Mouse (Mus musculus): ENCODE data around the gene Ralgapa2.

DNA sequence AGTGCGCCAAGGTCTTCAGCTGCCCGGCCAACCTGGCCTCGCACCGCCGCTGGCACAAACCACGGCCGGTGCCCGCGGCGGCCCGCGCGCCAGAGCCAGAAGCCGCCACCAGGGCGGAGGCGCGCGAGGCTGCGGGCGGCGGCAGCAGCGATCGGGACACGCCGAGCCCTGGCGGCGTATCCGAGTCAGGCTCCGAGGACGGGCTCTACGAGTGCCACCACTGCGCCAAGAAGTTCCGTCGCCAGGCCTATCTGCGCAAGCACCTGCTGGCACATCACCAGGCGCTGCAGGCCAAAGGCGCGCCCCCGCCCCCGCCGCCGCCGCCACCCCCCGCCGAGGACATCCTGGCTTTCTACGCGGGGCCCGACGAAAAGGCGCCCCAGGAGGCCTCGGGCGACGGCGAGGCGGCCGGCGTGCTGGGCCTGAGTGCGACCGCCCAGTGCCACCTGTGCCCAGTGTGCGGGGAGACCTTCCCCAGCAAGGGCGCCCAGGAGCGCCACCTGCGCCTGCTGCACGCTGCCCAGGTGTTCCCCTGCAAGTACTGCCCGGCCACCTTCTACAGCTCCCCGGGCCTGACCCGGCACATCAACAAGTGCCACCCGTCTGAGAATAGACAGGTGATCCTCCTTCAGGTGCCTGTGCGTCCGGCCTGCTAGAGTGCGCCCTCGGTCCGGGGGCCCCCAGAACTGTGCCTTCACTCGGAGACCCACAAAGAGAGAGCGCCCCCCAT lies 288.8 kb downstream of the Ralgapa2 start:
- no peak for TF ChIP-seq CTCF (IDR thresholded peaks at IDR 0.05; ENCODE audit: low read depth)
- no peak for TF ChIP-seq EP300 (IDR thresholded peaks at IDR 0.05; ENCODE audit: low read depth)

Measured in heart, postnatal 0 days (tissue).